11 mouse cellular contexts compared by ENCODE assay signal in genomic region chr8:120572534-120572933, GRCm38 (mm10). TPM values are rescaled to one million over a fixed set of nuclear protein-coding genes. Genes with fewer than 3 reads are reported as not detected.
A peak's percentile ranks its signal among the peaks of the same experiment; 100 is the strongest.
DNase-seq lines count a peak whose midpoint lies in the region; ATAC-seq and TF ChIP-seq lines count a peak whose summit lies in the region.
"Had no signal": no experiment of that assay in that cellular context is flagged by ENCODE, and none has a peak within 500 bp of the region (broad histone marks: within the 10 kb centered on the region; RNA-seq: fewer than 3 reads in every experiment).

No protein-coding gene starts in this region.

- H3K4me1 ChIP-seq in ES-Bruce4 (ENCODE audit: control insufficient read depth, insufficient read depth, low read length), result peaks cover 3% of the 10 kb centered on the region
- H3K4me1 ChIP-seq in midbrain, embryonic 10.5 days, result peaks cover 88% of the 10 kb centered on the region

- WGBS in midbrain, embryonic 10.5 days, result 86% methylated on average over 21 of the region's 21 CpGs

- TF ChIP-seq POLR2A in ES-Bruce4 (IDR thresholded peaks at IDR 0.05; ENCODE audit: insufficient read depth, low read length), result no peak

- peak; percentile 94 for DNase-seq in heart, adult 11 months
- no peak for DNase-seq in heart, postnatal 36 days
- peak; percentile 37 for DNase-seq in naive thymus-derived CD4-positive, alpha-beta T cell, adult 2 months (ENCODE audit: low read depth)
- no peak for DNase-seq in midbrain, embryonic 10.5 days (ENCODE audit: low spot score)
- DNase-seq in embryo, embryonic 9.5 days (ENCODE audit: extremely low spot score), result no peak
- DNase-seq in adrenal gland, postnatal 4 days (ENCODE audit: low spot score in 2 of 2), result no peak

- peak; percentile 26 for TF ChIP-seq CTCF in ES-Bruce4 (IDR thresholded peaks at IDR 0.05; ENCODE audit: low read depth, low read length)

- TF ChIP-seq EP300 in ES-Bruce4 (IDR thresholded peaks at IDR 0.05; ENCODE audit: insufficient read depth, low read depth, low read length), result no peak

- H3K27ac ChIP-seq in ES-Bruce4 (ENCODE audit: insufficient read depth, low read length), result no peak overlapping the region
- H3K27ac ChIP-seq in midbrain, embryonic 10.5 days (replicated peaks), result no peak overlapping the region
- H3K27ac ChIP-seq: kidney, postnatal 0 days had no signal

- peaks cover 81% of the 10 kb centered on the region for H3K36me3 ChIP-seq in ES-Bruce4 (ENCODE audit: control insufficient read depth, insufficient read depth, low read length, poor library complexity, severe bottlenecking)
- H3K36me3 ChIP-seq in midbrain, embryonic 10.5 days, result peaks cover 100% of the 10 kb centered on the region

- intact Hi-C loops in heart, postnatal 36 days (cut with DNase I), result no loop called here

- peak; percentile 43 for ATAC-seq in common myeloid progenitor, adult 5-6 weeks (replicated peaks; ENCODE audit: low read depth, poor library complexity, severe bottlenecking)
- ATAC-seq: activated CD4-positive, CD25-positive, alpha-beta regulatory T cell, adult 4 months had no signal

- no peak overlapping the region for H3K4me3 ChIP-seq in ES-Bruce4 (ENCODE audit: low read depth, low read length)
- H3K4me3 ChIP-seq in midbrain, embryonic 10.5 days, result no peak overlapping the region

- no peak overlapping the region for H3K9ac ChIP-seq in ES-Bruce4 (ENCODE audit: low read depth, poor library complexity, severe bottlenecking)

- H3K9me3 ChIP-seq in ES-Bruce4 (replicated peaks; ENCODE audit: control insufficient read depth, insufficient read depth, low read length, poor library complexity, severe bottlenecking), result no peaks in the 10 kb centered on the region
- H3K9me3 ChIP-seq in midbrain, embryonic 10.5 days (replicated peaks), result no peaks in the 10 kb centered on the region

- no peaks in the 10 kb centered on the region for H3K27me3 ChIP-seq in ES-Bruce4 (ENCODE audit: control insufficient read depth, insufficient read depth, low read length, poor library complexity, severe bottlenecking)
- no peaks in the 10 kb centered on the region for H3K27me3 ChIP-seq in midbrain, embryonic 10.5 days (ENCODE audit: low read depth, poor library complexity, severe bottlenecking)
- H3K27me3 ChIP-seq: CH12.LX had no signal

RNA-seq across cellular contexts. Expression of gene Gins2, which starts 16.6 kb away (rescaled TPM):
- total RNA-seq in heart, postnatal 36 days (2021), result 1 to 10 TPM in 1 of 2 experiments, under 1 TPM in 1; 0.86 to 1.7 TPM
- 51.3 and 52.0 TPM in 2 replicates for polyA plus RNA-seq in ES-Bruce4 (2011; ENCODE audit: insufficient read depth, insufficient read length, low read depth, missing spikeins)
- total RNA-seq in common myeloid progenitor, adult 5-6 weeks (2017), result 22.9 and 48.0 TPM in 2 replicates
- polyA plus RNA-seq in midbrain, embryonic 10.5 days (2016; fragmentation: Nextera tagmentation; extraction: Ambion mirVana), result 162 and 192 TPM in 2 replicates
- total RNA-seq in adrenal gland, postnatal 4 days (2021), result 10 to 100 TPM; 36.6 to 39.3 TPM

Comparison
In these comparisons a context has a peak if more than half of its experiments do, and no peak if none do; other contexts are left out.
1. DNase-seq: peak in heart, adult 11 months (single experiment) and naive thymus-derived CD4-positive, alpha-beta T cell, adult 2 months (single experiment); none in heart, postnatal 36 days (0 of 2), midbrain, embryonic 10.5 days (single experiment), embryo, embryonic 9.5 days (single experiment) and adrenal gland, postnatal 4 days (0 of 2).